Mouse (Mus musculus) large intestine, adult 2 months (tissue): ENCODE measurements around the gene Dlx6. TPM values are rescaled to one million over a fixed set of nuclear protein-coding genes. Genes with fewer than 3 reads are reported as not detected.

Source experiments
- DNase-seq: peaks from one replicate; pipeline ENCODE4 v3.0.0-alpha.2; 2012; ENCODE audit warnings: low read depth, low spot score
- WGBS: fragments of 180-500 bp; shearing (Covaris S2); methylation state at CpG from one replicate; pipeline ENCODE4 v1.1.7; 2018; 5-methylcytosine and 5-hydroxymethylcytosine counted together
- polyA plus RNA-seq: library from polyadenylated mRNA; depleted of rRNA; stranded (reverse); fragments of >200 nt; gene quantifications from 2 replicates; pipeline ENCODE4 v1.2.3, GENCODE M21; 2012

Dlx6 gene
- polyA plus RNA-seq, 1 experiment: not detected

GRCm38 (mm10) chr6:6875136-6875535 lies 12.0 kb downstream of the Dlx6 start:
- no peak for DNase-seq
- WGBS: 4% methylated on average over 11 of the region's 11 CpGs

GRCm38 (mm10) chr6:6875676-6876075 lies 12.5 kb downstream of the Dlx6 start:
- WGBS: 6% methylated on average over 9 of the region's 9 CpGs
- no peak for DNase-seq

- DNase-seq: no peak
- 12% methylated on average over 2 of the region's 2 CpGs for WGBS
These were observed 13.1 kb downstream of the Dlx6 start for GRCm38 (mm10) chr6:6876231-6876630.

- WGBS: 14% methylated on average over 7 of the region's 7 CpGs
- no peak for DNase-seq
These were observed 13.6 kb downstream of the Dlx6 start for GRCm38 (mm10) chr6:6876731-6877130.

GRCm38 (mm10) chr6:6877346-6877910 lies 14.3 kb downstream of the Dlx6 start:
- DNase-seq: no peak
- WGBS: 15% methylated on average over 5 of the region's 5 CpGs

GRCm38 (mm10) chr6:6877981-6878840 lies 15.1 kb downstream of the Dlx6 start:
- 10% methylated on average over 34 of the region's 34 CpGs for WGBS
- no peak for DNase-seq

- no peak for DNase-seq
- WGBS: 4% methylated on average over 14 of the region's 14 CpGs
These were observed 15.7 kb downstream of the Dlx6 start for GRCm38 (mm10) chr6:6878841-6879291.

- WGBS: 6% methylated on average over 44 of the region's 44 CpGs
- no peak for DNase-seq
These were observed 16.5 kb downstream of the Dlx6 start for GRCm38 (mm10) chr6:6879371-6880325.

GRCm38 (mm10) chr6:6880361-6881114 lies 17.4 kb downstream of the Dlx6 start:
- no peak for DNase-seq
- 8% methylated on average over 24 of the region's 24 CpGs for WGBS

GRCm38 (mm10) chr6:6881115-6881637 lies 18.0 kb downstream of the Dlx6 start:
- DNase-seq: no peak
- WGBS: 4% methylated on average over 30 of the region's 30 CpGs

GRCm38 (mm10) chr6:6881638-6882190 lies 18.6 kb downstream of the Dlx6 start, which contains the start of gene Dlx5:
Gene Dlx5, minus strand, starts transcription at chr6:6882085.
- DNase-seq: no peak
- 1% methylated on average over 40 of the region's 42 CpGs for WGBS

GRCm38 (mm10) chr6:6882266-6882797 lies 19.2 kb downstream of the Dlx6 start:
- no peak for DNase-seq
- WGBS: 12% methylated on average over 11 of the region's 11 CpGs

- no peak for DNase-seq
These were observed 21.8 kb downstream of the Dlx6 start for GRCm38 (mm10) chr6:6884897-6885296.

GRCm38 (mm10) chr6:6886225-6886624 lies 23.1 kb downstream of the Dlx6 start:
- WGBS: 75% methylated on average over 3 of the region's 3 CpGs
- no peak for DNase-seq

More at GRCm38 (mm10) chr6:6884897-6885296, 21.8 kb downstream of the Dlx6 start:
- WGBS: 12% methylated on average over 12 of the region's 12 CpGs

GRCm38 (mm10) chr6:6890047-6890446 lies 26.9 kb downstream of the Dlx6 start:
- no peak for DNase-seq
- 65% methylated on average over 6 of the region's 6 CpGs for WGBS

- no peak for DNase-seq
- WGBS: 47% methylated on average over 8 of the region's 8 CpGs
These were observed 46.5 kb downstream of the Dlx6 start for GRCm38 (mm10) chr6:6909586-6909985.

GRCm38 (mm10) chr6:6914304-6914703 lies 51.2 kb downstream of the Dlx6 start:
- 34% methylated on average over 1 of the region's 1 CpGs for WGBS
- no peak for DNase-seq

- peak; percentile 2 for DNase-seq
- 35% methylated on average over 5 of the region's 5 CpGs for WGBS
These were observed 51.9 kb downstream of the Dlx6 start for GRCm38 (mm10) chr6:6914849-6915525.
